Mouse (Mus musculus) ES-E14 (cell line): ENCODE measurements around the gene Zfp988.
"Not testable (repeated sequence)": the region's sequence is repeated elsewhere in the genome, so short reads cannot be mapped to it uniquely, and the experiment has no call there.

Experiments
- CHD2 ChIP-seq: IDR thresholded peaks from 2 replicates; pipeline ENCODE4 v1.6.1; 2014; ENCODE audit warnings: mild to moderate bottlenecking, low read depth, low read length, inconsistent platforms
- MAFK ChIP-seq: IDR thresholded peaks from 2 replicates; pipeline ENCODE4 v1.6.1; 2014; ENCODE audit warnings: mild to moderate bottlenecking, low read depth, low read length, inconsistent platforms; ENCODE audit not compliant: insufficient read depth

GRCm38 (mm10) chr4:147347880-147348279 is 42.4 kb downstream of the Zfp988 start:
- TF ChIP-seq MAFK, CHD2: not testable (repeated sequence)
